Mouse (Mus musculus) liver, postnatal 0 days (tissue): ENCODE measurements around the gene Itpripl2. TPM values are rescaled to one million over a fixed set of nuclear protein-coding genes. Genes with fewer than 3 reads are reported as not detected.

Experiments used
- ATAC-seq: fragments of 200-750 bp; cut with Nextera tagmentation; 2 replicates; pipeline ENCODE4 v1.8.0; 2017; ENCODE audit warnings: mild to moderate bottlenecking, moderate library complexity
- DNase-seq: peaks from one replicate; pipeline ENCODE4 v3.0.0-alpha.2; 2016
- H3K27ac ChIP-seq: fragments of 300-500 bp; sonication (generic); 2 replicates; pipeline ENCODE4 v1.5.1; 2014; ENCODE audit warnings: antibody characterized with exemption, moderate library complexity, mild to moderate bottlenecking, low read depth
- H3K27me3 ChIP-seq: fragments of 300-500 bp; sonication (generic); 2 replicates; pipeline ENCODE4 v1.6.1; 2014; ENCODE audit warnings: low read length, control low read depth, mixed read lengths; ENCODE audit not compliant: insufficient read depth
- H3K36me3 ChIP-seq: fragments of 300-500 bp; sonication (generic); replicated peaks from 2 replicates; pipeline ENCODE4 v1.6.1; 2014; ENCODE audit warnings: mild to moderate bottlenecking, control low read depth, low read length, moderate library complexity, mixed read lengths; ENCODE audit not compliant: insufficient read depth
- H3K4me1 ChIP-seq: fragments of 300-500 bp; sonication (generic); 2 replicates; pipeline ENCODE4 v1.6.1; 2014; ENCODE audit warnings: antibody characterized with exemption, mild to moderate bottlenecking, control low read depth; ENCODE audit not compliant: insufficient read depth
- H3K4me2 ChIP-seq: fragments of 300-500 bp; sonication (generic); 2 replicates; pipeline ENCODE4 v1.6.1; 2014; ENCODE audit warnings: low read depth, mild to moderate bottlenecking, low read length, moderate library complexity, mixed read lengths
- H3K4me3 ChIP-seq: fragments of 300-500 bp; sonication (generic); 2 replicates; pipeline ENCODE4 v1.5.1; 2014; ENCODE audit warnings: low read depth, low read length
- H3K9ac ChIP-seq: fragments of 300-500 bp; sonication (generic); replicated peaks from 2 replicates; pipeline ENCODE4 v1.6.1; 2014; ENCODE audit warnings: mild to moderate bottlenecking, moderate library complexity
- H3K9me3 ChIP-seq: fragments of 300-500 bp; sonication (generic); 2 replicates; pipeline ENCODE4 v1.6.1; 2016; ENCODE audit warnings: mild to moderate bottlenecking, control low read depth, low read length, mixed read lengths
- CTCF ChIP-seq: sonication (generic); IDR thresholded peaks from 2 replicates; pipeline ENCODE4 v1.5.1; 2016; ENCODE audit warnings: antibody characterized with exemption, low read depth
- EP300 ChIP-seq: IDR thresholded peaks from 2 replicates; pipeline ENCODE4 v1.6.1; 2016; ENCODE audit warnings: antibody characterized with exemption, low read depth, mild to moderate bottlenecking
- WGBS: fragments of 180-500 bp; shearing (Covaris S2); extraction: QIAGEN DNeasy Blood & Tissue Kit; methylation state at CpG from one replicate; pipeline ENCODE4 v1.1.7; 2014; ENCODE audit not compliant: insufficient replicate concordance; 5-methylcytosine and 5-hydroxymethylcytosine counted together
- polyA plus RNA-seq: library from polyadenylated mRNA; unstranded; fragments of >200 nt; fragmentation: Nextera tagmentation; extraction: Ambion mirVana; gene quantifications from 2 replicates; pipeline ENCODE4 v1.2.1, GENCODE M21; 2015

Gene Itpripl2
- polyA plus RNA-seq, 1 experiment from 2014 or later: 1.3 TPM

DNA sequence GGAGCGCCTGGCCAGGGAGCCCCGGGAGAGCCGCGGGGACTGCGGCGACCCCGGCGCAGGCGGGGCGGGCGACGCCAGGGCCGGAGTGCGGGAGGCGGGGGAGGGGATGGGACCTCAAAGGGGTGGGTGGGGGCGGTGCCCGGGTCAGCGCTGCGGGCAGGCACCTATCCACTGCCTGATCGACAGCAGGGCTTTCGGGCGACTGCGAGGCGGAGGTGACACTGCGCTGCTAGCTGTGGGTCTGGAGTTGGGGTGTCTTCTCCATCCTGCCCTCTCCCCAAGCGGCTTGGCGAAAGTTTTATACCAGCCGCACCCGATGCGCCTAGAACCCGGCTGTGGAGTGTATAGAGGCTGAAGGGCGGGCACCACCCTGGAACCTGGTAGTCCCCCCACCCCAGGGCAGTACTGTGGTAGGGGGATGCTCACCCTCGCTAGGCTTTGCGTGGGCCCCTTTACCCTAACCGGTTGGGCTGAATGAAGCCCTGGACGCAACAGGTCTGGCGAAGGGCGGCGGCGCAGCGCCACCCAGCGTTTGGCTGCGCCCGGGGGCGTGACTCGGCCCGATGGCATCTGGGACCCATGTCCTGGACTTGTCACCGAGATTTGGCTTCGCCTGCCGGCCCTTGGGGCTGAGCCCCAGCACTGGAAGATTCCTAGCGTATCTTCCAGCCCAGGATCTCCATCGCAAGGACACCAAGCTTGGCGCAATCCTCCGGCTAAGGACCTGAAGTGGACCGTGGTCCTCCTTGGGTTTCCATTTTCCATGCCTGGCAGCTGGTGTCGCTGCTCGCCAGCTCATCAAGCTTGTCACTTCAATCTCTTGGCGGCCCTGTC, 43.4 kb downstream of the Itpripl2 start, which contains the start of gene Syt17:
Gene Syt17 (minus strand): TSS at position 89 of the 834 bp plus-strand sequence.
- Histone ChIP-seq H3K27ac (no peak within 1 kb of the TSS), H3K4me3 (peak within 1 kb of the TSS; percentile 51), H3K27me3 (peaks cover 30% of the 10 kb centered on the region), H3K4me1 (peaks cover 14% of the 10 kb centered on the region; the same call in 1 of the 2 replicates), H3K9ac (peak within 1 kb of the TSS; percentile 21; the same call in 1 of the 2 replicates), H3K36me3 (no peaks in the 10 kb centered on the region), H3K9me3 (no peaks in the 10 kb centered on the region), H3K4me2 (peak within 1 kb of the TSS; percentile 87)
- 1% methylated on average over 53 of the region's 58 CpGs for WGBS
- ATAC-seq (peak; percentile 72), DNase-seq (peak; percentile 73)
- TF ChIP-seq CTCF (peak; percentile 64), EP300 (no peak)

DNA sequence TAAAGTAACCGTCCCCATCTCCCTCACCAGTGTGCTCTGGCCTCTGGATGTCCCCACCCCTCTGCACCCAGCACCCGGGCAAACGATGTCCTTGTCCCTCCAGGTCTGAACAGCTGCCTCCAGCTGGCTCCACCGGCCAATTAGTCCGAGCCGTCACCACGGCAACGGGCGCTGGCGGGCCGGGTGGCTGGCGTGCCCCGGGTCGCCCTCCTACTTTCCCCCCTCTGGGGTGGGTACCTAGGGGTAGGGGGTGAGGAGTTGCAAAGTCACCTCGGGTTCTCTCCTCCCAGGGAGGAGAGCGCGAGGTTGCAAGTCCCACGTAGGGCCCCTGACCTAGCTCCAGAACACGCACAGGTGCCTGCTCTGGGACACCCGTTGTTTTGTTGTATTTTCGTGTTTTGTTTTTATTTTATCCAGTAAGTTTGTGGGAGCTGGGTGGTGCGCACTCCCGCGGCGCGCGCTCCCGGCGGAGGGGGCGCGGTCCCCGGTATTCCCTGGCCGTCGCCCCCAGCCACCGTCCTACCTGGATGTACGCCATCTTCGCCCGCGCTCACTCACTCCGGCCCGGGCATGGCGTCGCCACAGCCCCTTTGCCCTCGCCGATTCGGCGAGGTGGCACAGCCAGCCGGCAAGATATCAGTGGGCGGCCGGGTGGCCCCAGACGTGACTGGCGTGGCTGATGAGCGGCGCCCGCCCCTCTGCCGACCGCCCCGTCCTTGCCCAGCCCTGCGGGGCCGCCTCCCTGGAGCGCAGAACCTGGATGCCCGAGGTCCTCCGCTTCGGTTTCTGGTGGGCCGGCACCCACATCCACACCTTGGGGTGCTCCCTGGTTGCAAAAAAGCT, 44.3 kb downstream of the Itpripl2 start:
- H3K36me3 ChIP-seq: no peaks in the 10 kb centered on the region
- H3K27me3 ChIP-seq: peaks cover 30% of the 10 kb centered on the region
- ATAC-seq (peak; percentile 28; the same call in 1 of the 2 replicates), DNase-seq (peak; percentile 29)
- H3K9ac ChIP-seq: peak overlapping the region; percentile 21; the same call in 1 of the 2 replicates
- H3K4me2 ChIP-seq: peak overlapping the region; percentile 87
- H3K4me3 ChIP-seq: peak overlapping the region; percentile 51
- H3K9me3 ChIP-seq: no peaks in the 10 kb centered on the region
- no peak overlapping the region for H3K27ac ChIP-seq
- peaks cover 14% of the 10 kb centered on the region; the same call in 1 of the 2 replicates for H3K4me1 ChIP-seq
- 1% methylated on average over 63 of the region's 65 CpGs for WGBS
- no peak for TF ChIP-seq EP300
- no peak for TF ChIP-seq CTCF

- TF ChIP-seq EP300 (no peak), CTCF (no peak)
- WGBS: 46% methylated on average over 7 of the region's 7 CpGs
- ATAC-seq: no peak
- Histone ChIP-seq H3K27ac (no peak overlapping the region), H3K9me3 (no peaks in the 10 kb centered on the region), H3K4me1 (peaks cover 11% of the 10 kb centered on the region; the same call in 1 of the 2 replicates), H3K4me3 (no peak overlapping the region), H3K27me3 (peaks cover 30% of the 10 kb centered on the region), H3K36me3 (no peaks in the 10 kb centered on the region), H3K4me2 (no peak overlapping the region), H3K9ac (no peak overlapping the region)
- DNase-seq: no peak
These were observed 47.8 kb downstream of the Itpripl2 start for GRCm38 (mm10) chr7:118443895-118444485.

DNA sequence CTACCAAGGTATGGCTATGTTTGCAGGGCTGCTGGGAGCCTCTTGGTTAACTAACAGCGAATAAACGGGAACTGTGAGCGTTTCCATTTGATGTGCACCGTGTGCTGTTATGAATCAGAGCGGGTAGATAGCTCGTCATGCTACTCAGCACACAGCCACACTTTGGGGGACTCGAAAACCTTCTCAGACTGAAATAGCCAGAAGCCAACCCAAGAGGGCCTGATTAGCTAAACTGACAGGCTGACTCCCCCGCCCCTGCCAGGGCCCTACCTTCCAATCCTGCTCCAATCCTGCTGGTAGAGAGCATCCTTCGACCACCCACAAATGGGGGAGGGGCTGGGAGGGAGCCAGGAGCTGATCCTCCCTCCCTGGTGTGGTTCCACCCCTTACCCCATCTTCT, 48.4 kb downstream of the Itpripl2 start:
- DNase-seq (no peak), ATAC-seq (no peak)
- peaks cover 27% of the 10 kb centered on the region for H3K27me3 ChIP-seq
- H3K9me3 ChIP-seq: no peaks in the 10 kb centered on the region
- TF ChIP-seq EP300 (no peak), CTCF (no peak)
- H3K4me3 ChIP-seq: no peak overlapping the region
- whole genome bisulfite sequencing: 6% methylated on average over 9 of the region's 9 CpGs
- no peaks in the 10 kb centered on the region for H3K36me3 ChIP-seq
- no peak overlapping the region for H3K9ac ChIP-seq
- H3K4me1 ChIP-seq: peaks cover 10% of the 10 kb centered on the region; the same call in 1 of the 2 replicates
- H3K4me2 ChIP-seq: no peak overlapping the region
- no peak overlapping the region for H3K27ac ChIP-seq

- Histone ChIP-seq H3K36me3 (no peaks in the 10 kb centered on the region), H3K4me1 (no peaks in the 10 kb centered on the region), H3K27ac (no peak overlapping the region), H3K4me3 (no peak overlapping the region), H3K27me3 (peaks cover 9% of the 10 kb centered on the region; the same call in 1 of the 2 replicates), H3K9me3 (no peaks in the 10 kb centered on the region), H3K9ac (no peak overlapping the region), H3K4me2 (no peak overlapping the region)
- TF ChIP-seq CTCF (no peak), EP300 (no peak)
- ATAC-seq: no peak
- 72% methylated on average over 6 of the region's 6 CpGs for WGBS
- DNase-seq: no peak
These were observed 50.2 kb downstream of the Itpripl2 start for GRCm38 (mm10) chr7:118441535-118441934.
